Mouse (Mus musculus) thymus, postnatal 14 days (tissue): ENCODE results near the gene Cd40.

ENCODE experiments used
- DNase-seq: peaks from one replicate; pipeline ENCODE4 v3.0.0; 2021

Gene Cd40

GRCm38 (mm10) chr2:165054888-165055852, at the start of gene Cd40:
Gene Cd40 (plus strand): TSS chr2:165055627.
- DNase-seq, result peak; percentile 29

- DNase-seq, result no peak
Measured at GRCm38 (mm10) chr2:165006813-165007212, 48.6 kb upstream of the Cd40 start.

- no peak for DNase-seq
Measured at GRCm38 (mm10) chr2:165007986-165008385, 47.4 kb upstream of the Cd40 start.

GRCm38 (mm10) chr2:165009161-165009560, 46.3 kb upstream of the Cd40 start:
- DNase-seq, result no peak

GRCm38 (mm10) chr2:165009581-165009980, 45.8 kb upstream of the Cd40 start:
- DNase-seq, result no peak

- no peak for DNase-seq
Measured at GRCm38 (mm10) chr2:165010351-165010750, 45.1 kb upstream of the Cd40 start.

GRCm38 (mm10) chr2:165014935-165015334, 40.5 kb upstream of the Cd40 start:
- DNase-seq, result no peak

GRCm38 (mm10) chr2:165020490-165020889, 34.9 kb upstream of the Cd40 start:
- DNase-seq, result no peak

- no peak for DNase-seq
Measured at GRCm38 (mm10) chr2:165027163-165027562, 28.3 kb upstream of the Cd40 start.

GRCm38 (mm10) chr2:165032533-165032932, 22.9 kb upstream of the Cd40 start:
- DNase-seq, result no peak

- DNase-seq, result no peak
Measured at GRCm38 (mm10) chr2:165033306-165033705, 22.1 kb upstream of the Cd40 start.

GRCm38 (mm10) chr2:165034131-165035057, 21.0 kb upstream of the Cd40 start, which contains the start of gene Ncoa5:
Gene Ncoa5 (minus strand): TSS chr2:165034867.
- DNase-seq, result peak; percentile 99

- no peak for DNase-seq
Measured at GRCm38 (mm10) chr2:165035058-165035431, 20.4 kb upstream of the Cd40 start.

- no peak for DNase-seq
Measured at GRCm38 (mm10) chr2:165037415-165037814, 18.0 kb upstream of the Cd40 start.

GRCm38 (mm10) chr2:165042126-165042525, 13.3 kb upstream of the Cd40 start:
- DNase-seq, result no peak

- no peak for DNase-seq
Measured at GRCm38 (mm10) chr2:165043090-165043636, 12.3 kb upstream of the Cd40 start.

GRCm38 (mm10) chr2:165043729-165044128, 11.7 kb upstream of the Cd40 start:
- DNase-seq, result no peak

- no peak for DNase-seq
Measured at GRCm38 (mm10) chr2:165049044-165049443, 6.4 kb upstream of the Cd40 start.

- DNase-seq, result no peak
Measured at GRCm38 (mm10) chr2:165050826-165051548, 4.4 kb upstream of the Cd40 start.

- no peak for DNase-seq
Measured at GRCm38 (mm10) chr2:165051566-165051965, 3.9 kb upstream of the Cd40 start.

GRCm38 (mm10) chr2:165055905-165056304, 478 bp downstream of the Cd40 start:
- no peak for DNase-seq

- no peak for DNase-seq
Measured at GRCm38 (mm10) chr2:165056377-165057085, 1.1 kb downstream of the Cd40 start.
